Mouse (Mus musculus): ENCODE data around the gene Cd300lb. TPM values are rescaled to one million over a fixed set of nuclear protein-coding genes. Genes with fewer than 3 reads are reported as not detected.

Cd300lb gene
- polyA plus RNA-seq, 1 experiment: 3.1 TPM

GRCm38 (mm10) chr11:114884380-114885100, 49.6 kb downstream of the Cd300lb start:
- H3K4me1 ChIP-seq (ENCODE audit: control insufficient read depth, insufficient read depth, insufficient read length): peaks cover 14% of the 10 kb centered on the region; the same call in 1 of the 2 replicates
- H3K27ac ChIP-seq (ENCODE audit: insufficient read depth, low read length): peak overlapping the region; percentile 3
- no peak for DNase-seq (ENCODE audit: low read depth in 1 of 2, low spot score in 2 of 2)
- TF ChIP-seq CTCF (IDR thresholded peaks at IDR 0.05; ENCODE audit: extremely low read depth, insufficient read depth, insufficient read length, insufficient replicate concordance) (no peak), POLR2A (IDR thresholded peaks at IDR 0.05; ENCODE audit: low read depth, low read length) (no peak)
- no peaks in the 10 kb centered on the region for H3K27me3 ChIP-seq (ENCODE audit: control insufficient read depth, insufficient read depth, low read length)
- WGBS: 68% methylated on average over 4 of the region's 4 CpGs
- H3K4me3 ChIP-seq (ENCODE audit: extremely low read depth, insufficient read depth, insufficient read length): no peak overlapping the region
- no peaks in the 10 kb centered on the region for H3K36me3 ChIP-seq (ENCODE audit: control insufficient read depth, insufficient read depth, low read length)

- TF ChIP-seq POLR2A (IDR thresholded peaks at IDR 0.05; ENCODE audit: low read depth, low read length): no peak
- no peak for TF ChIP-seq CTCF (IDR thresholded peaks at IDR 0.05; ENCODE audit: extremely low read depth, insufficient read depth, insufficient read length, insufficient replicate concordance)
- WGBS: 86% methylated on average over 4 of the region's 4 CpGs
These were observed 50.9 kb downstream of the Cd300lb start for GRCm38 (mm10) chr11:114883251-114883789.

GRCm38 (mm10) chr11:114880589-114880988, 53.6 kb downstream of the Cd300lb start:
- Histone ChIP-seq H3K4me1 (ENCODE audit: control insufficient read depth, insufficient read depth, insufficient read length) (peaks cover 27% of the 10 kb centered on the region; the same call in 1 of the 2 replicates), H3K27ac (ENCODE audit: insufficient read depth, low read length) (peak overlapping the region; percentile 34), H3K36me3 (ENCODE audit: control insufficient read depth, insufficient read depth, low read length) (no peaks in the 10 kb centered on the region), H3K27me3 (ENCODE audit: control insufficient read depth, insufficient read depth, low read length) (no peaks in the 10 kb centered on the region), H3K4me3 (ENCODE audit: extremely low read depth, insufficient read depth, insufficient read length) (no peak overlapping the region)
- 4% methylated on average over 1 of the region's 1 CpGs for WGBS
- peak; percentile 62; the same call in 1 of the 2 replicates for TF ChIP-seq CTCF (IDR thresholded peaks at IDR 0.05; ENCODE audit: extremely low read depth, insufficient read depth, insufficient read length, insufficient replicate concordance)
- TF ChIP-seq POLR2A (IDR thresholded peaks at IDR 0.05; ENCODE audit: low read depth, low read length): no peak
- DNase-seq (ENCODE audit: low read depth in 1 of 2, low spot score in 2 of 2): peak in 1 of 2 experiments; percentile 51

More at GRCm38 (mm10) chr11:114883251-114883789, 50.9 kb downstream of the Cd300lb start:
- no peak for DNase-seq (ENCODE audit: low read depth in 1 of 2, low spot score in 2 of 2)
- H3K36me3 ChIP-seq (ENCODE audit: control insufficient read depth, insufficient read depth, low read length): no peaks in the 10 kb centered on the region
- H3K4me3 ChIP-seq (ENCODE audit: extremely low read depth, insufficient read depth, insufficient read length): no peak overlapping the region
- peak overlapping the region; percentile 57 for H3K27ac ChIP-seq (ENCODE audit: insufficient read depth, low read length)
- H3K4me1 ChIP-seq (ENCODE audit: control insufficient read depth, insufficient read depth, insufficient read length): peaks cover 14% of the 10 kb centered on the region; the same call in 1 of the 2 replicates
- no peaks in the 10 kb centered on the region for H3K27me3 ChIP-seq (ENCODE audit: control insufficient read depth, insufficient read depth, low read length)

- TF ChIP-seq CTCF (IDR thresholded peaks at IDR 0.05; ENCODE audit: extremely low read depth, insufficient read depth, insufficient read length, insufficient replicate concordance) (no peak), POLR2A (IDR thresholded peaks at IDR 0.05; ENCODE audit: low read depth, low read length) (no peak)
- H3K27me3 ChIP-seq (ENCODE audit: control insufficient read depth, insufficient read depth, low read length): no peaks in the 10 kb centered on the region
- no peak overlapping the region for H3K4me3 ChIP-seq (ENCODE audit: extremely low read depth, insufficient read depth, insufficient read length)
- no peak for DNase-seq (ENCODE audit: low read depth in 1 of 2, low spot score in 2 of 2)
- no peaks in the 10 kb centered on the region for H3K36me3 ChIP-seq (ENCODE audit: control insufficient read depth, insufficient read depth, low read length)
- H3K27ac ChIP-seq (ENCODE audit: insufficient read depth, low read length): peak overlapping the region; percentile 34
- peaks cover 27% of the 10 kb centered on the region; the same call in 1 of the 2 replicates for H3K4me1 ChIP-seq (ENCODE audit: control insufficient read depth, insufficient read depth, insufficient read length)
These were observed 54.0 kb downstream of the Cd300lb start for GRCm38 (mm10) chr11:114880185-114880584.

- no peak overlapping the region for H3K4me3 ChIP-seq (ENCODE audit: extremely low read depth, insufficient read depth, insufficient read length)
- WGBS: 32% methylated on average over 2 of the region's 2 CpGs
- H3K27me3 ChIP-seq (ENCODE audit: control insufficient read depth, insufficient read depth, low read length): no peaks in the 10 kb centered on the region
- H3K4me1 ChIP-seq (ENCODE audit: control insufficient read depth, insufficient read depth, insufficient read length): peaks cover 27% of the 10 kb centered on the region; the same call in 1 of the 2 replicates
- H3K27ac ChIP-seq (ENCODE audit: insufficient read depth, low read length): no peak overlapping the region
- TF ChIP-seq CTCF (IDR thresholded peaks at IDR 0.05; ENCODE audit: extremely low read depth, insufficient read depth, insufficient read length, insufficient replicate concordance) (no peak), POLR2A (IDR thresholded peaks at IDR 0.05; ENCODE audit: low read depth, low read length) (no peak)
- no peak for DNase-seq (ENCODE audit: low read depth in 1 of 2, low spot score in 2 of 2)
- no peaks in the 10 kb centered on the region for H3K36me3 ChIP-seq (ENCODE audit: control insufficient read depth, insufficient read depth, low read length)
These were observed 54.5 kb downstream of the Cd300lb start for GRCm38 (mm10) chr11:114879666-114880065.

GRCm38 (mm10) chr11:114877145-114877544, 57.0 kb downstream of the Cd300lb start:
- WGBS: 38% methylated on average over 3 of the region's 3 CpGs
- no peaks in the 10 kb centered on the region for H3K36me3 ChIP-seq (ENCODE audit: control insufficient read depth, insufficient read depth, low read length)
- H3K27me3 ChIP-seq (ENCODE audit: control insufficient read depth, insufficient read depth, low read length): no peaks in the 10 kb centered on the region
- no peak overlapping the region for H3K4me3 ChIP-seq (ENCODE audit: extremely low read depth, insufficient read depth, insufficient read length)
- peak in 1 of 2 experiments; percentile 48 for DNase-seq (ENCODE audit: low read depth in 1 of 2, low spot score in 2 of 2)
- H3K4me1 ChIP-seq (ENCODE audit: control insufficient read depth, insufficient read depth, insufficient read length): peaks cover 20% of the 10 kb centered on the region; the same call in 1 of the 2 replicates
- TF ChIP-seq POLR2A (IDR thresholded peaks at IDR 0.05; ENCODE audit: low read depth, low read length): no peak
- peak; percentile 41; the same call in 1 of the 2 replicates for TF ChIP-seq CTCF (IDR thresholded peaks at IDR 0.05; ENCODE audit: extremely low read depth, insufficient read depth, insufficient read length, insufficient replicate concordance)
- peak overlapping the region; percentile 61; the same call in 1 of the 2 replicates for H3K27ac ChIP-seq (ENCODE audit: insufficient read depth, low read length)
